Mouse (Mus musculus) neural tube, embryonic 13.5 days (tissue): Measurements from ENCODE around the gene Cyb561. TPM values are rescaled to one million over a fixed set of nuclear protein-coding genes. Genes with fewer than 3 reads are reported as not detected.

Source experiments
- polyA plus RNA-seq: library from polyadenylated mRNA; unstranded; fragments of >200 nt; fragmentation: Nextera tagmentation; extraction: Ambion mirVana; gene quantifications from 2 replicates; pipeline ENCODE4 v1.2.1, GENCODE M21; 2015

Gene Cyb561
- polyA plus RNA-seq, 1 experiment from 2014 or later = 29.8 TPM

Other genes with a start within 250 kb of the Cyb561 start
- 2.0 and 2.4 TPM in 2 replicates for gene Ace, start 14.6 kb upstream of the Cyb561 start, polyA plus RNA-seq
- gene Ace3, start 41.3 kb upstream of the Cyb561 start, polyA plus RNA-seq = not detected in 2 replicates
- 9.2 and 16.7 TPM in 2 replicates for gene Kcnh6, start 54.8 kb upstream of the Cyb561 start, polyA plus RNA-seq
- gene Dcaf7, start 83.5 kb upstream of the Cyb561 start, polyA plus RNA-seq = 110 and 116 TPM in 2 replicates
- 7.5 and 8.9 TPM in 2 replicates for gene Taco1, start 112.7 kb upstream of the Cyb561 start, polyA plus RNA-seq
- 15.9 and 18.0 TPM in 2 replicates for gene Map3k3, start 131.3 kb upstream of the Cyb561 start, polyA plus RNA-seq
- not detected in 2 replicates for gene Gm10840, start 207.5 kb upstream of the Cyb561 start, polyA plus RNA-seq
- 171 and 187 TPM in 2 replicates for gene Limd2, start 207.5 kb upstream of the Cyb561 start, polyA plus RNA-seq
- 32.8 and 33.5 TPM in 2 replicates for gene Strada, start 248.8 kb upstream of the Cyb561 start, polyA plus RNA-seq